Mouse (Mus musculus): Measurements from ENCODE around the gene Nmt1. TPM values are rescaled to one million over a fixed set of nuclear protein-coding genes. Genes with fewer than 3 reads are reported as not detected.

Gene Nmt1
- 32.1 and 36.6 TPM in 2 replicates for polyA plus RNA-seq (2015; fragmentation: Nextera tagmentation; extraction: Ambion mirVana)

DNA sequence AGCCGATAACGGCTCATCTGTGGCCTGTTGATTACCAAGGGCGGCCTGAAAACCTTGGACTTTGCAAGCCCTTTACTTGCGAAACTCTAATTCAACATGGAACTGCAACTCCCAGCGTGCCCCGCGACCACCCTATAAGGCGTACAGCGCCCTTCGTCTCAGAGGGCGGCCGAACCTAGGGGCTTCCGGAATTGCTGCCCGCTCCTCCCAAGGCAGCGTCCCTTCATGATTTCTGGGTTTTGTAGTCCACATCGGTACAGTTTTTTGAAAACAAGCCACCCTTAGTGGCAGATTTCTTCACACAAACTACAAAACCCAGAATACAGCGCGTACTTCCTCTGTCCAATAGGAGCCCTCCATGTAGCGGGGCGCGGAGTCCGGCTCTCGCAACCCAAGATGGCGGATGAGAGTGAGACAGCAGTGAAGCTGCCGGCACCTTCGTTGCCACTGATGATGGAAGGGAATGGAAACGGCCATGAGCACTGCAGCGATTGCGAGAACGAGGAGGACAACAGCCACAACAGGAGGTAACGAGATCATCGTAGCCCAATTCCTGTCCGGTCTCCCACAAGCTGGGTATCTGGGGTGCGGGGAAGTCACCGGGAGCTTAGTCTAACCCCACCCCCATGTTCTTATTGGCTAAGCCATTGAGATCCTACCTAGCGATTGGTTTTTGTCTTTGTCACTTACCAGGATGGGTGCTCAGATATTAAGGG, at the start of gene Nmt1, which contains the start of gene Dcakd:
Gene Nmt1, plus strand, starts transcription at position 15 of the 716 bp plus-strand sequence.
Gene Dcakd, minus strand, starts transcription at position 158 of the 716 bp plus-strand sequence.
- under 1% methylated on average over 36 of the region's 36 CpGs for WGBS (ENCODE audit: insufficient replicate concordance)

DNA sequence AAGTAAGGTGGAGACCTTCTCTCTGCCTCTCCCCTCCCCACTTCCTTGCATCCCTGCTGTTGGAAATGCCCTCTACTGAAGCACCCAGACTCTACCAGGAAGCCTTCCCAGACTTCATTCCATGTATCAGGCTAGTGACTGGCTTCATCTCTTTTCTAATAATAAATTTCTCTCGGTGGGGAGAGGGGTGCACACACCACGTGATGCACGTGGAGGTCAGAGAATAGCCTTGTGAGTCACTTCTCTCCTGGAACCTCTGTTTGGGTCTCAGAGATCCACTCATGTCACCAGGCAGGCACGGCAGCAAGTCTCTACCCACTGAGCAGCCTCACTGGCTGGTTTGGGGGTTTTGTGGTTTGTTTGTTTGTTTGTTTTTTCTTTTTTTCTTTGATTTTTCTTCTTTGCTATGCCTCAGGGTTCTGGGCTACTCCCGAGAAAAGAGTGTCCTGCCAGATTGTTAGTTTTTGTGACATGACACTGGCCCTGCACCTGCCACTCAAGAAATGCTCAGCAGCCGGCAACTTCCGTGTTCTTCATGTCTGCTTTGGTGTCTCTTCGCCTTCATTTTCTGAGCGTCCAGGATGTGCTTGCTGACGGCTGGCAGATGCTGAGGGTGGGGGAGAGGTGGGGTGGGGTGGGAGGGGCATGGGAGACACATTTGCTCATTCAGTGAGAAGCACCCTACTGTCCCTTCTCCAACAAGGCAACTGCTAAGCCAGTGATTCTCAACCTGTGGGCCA, 46.7 kb upstream of the Nmt1 start:
- Histone ChIP-seq H3K9ac (ENCODE audit: low read depth, low read length) (no peak overlapping the region), H3K27ac (ENCODE audit: low read length) (no peak overlapping the region), H3K27me3 (ENCODE audit: control insufficient read depth, insufficient read depth, low read depth, low read length) (no peaks in the 10 kb centered on the region), H3K4me1 (ENCODE audit: control insufficient read depth, low read depth, low read length) (no peaks in the 10 kb centered on the region), H3K4me2 (ENCODE audit: low read depth, low read length) (no peak overlapping the region), H3K9me3 (replicated peaks; ENCODE audit: control insufficient read depth, low read length) (no peaks in the 10 kb centered on the region), H3K4me3 (ENCODE audit: low read depth, low read length) (no peak overlapping the region), H3K36me3 (ENCODE audit: control insufficient read depth, insufficient read depth) (no peaks in the 10 kb centered on the region)
- ATAC-seq (ENCODE audit: low read depth) = no peak
- WGBS (ENCODE audit: insufficient replicate concordance) = 33% methylated on average over 10 of the region's 10 CpGs

More for the DNA sequence above, at the start of gene Nmt1, which contains the start of gene Dcakd:
- no peaks in the 10 kb centered on the region for H3K27me3 ChIP-seq (ENCODE audit: control insufficient read depth, insufficient read depth, low read depth, low read length)
- H3K4me1 ChIP-seq (ENCODE audit: control insufficient read depth, low read depth, low read length) = peaks cover 18% of the 10 kb centered on the region
- peaks cover 4% of the 10 kb centered on the region for H3K36me3 ChIP-seq (ENCODE audit: control insufficient read depth, insufficient read depth)
- peak within 1 kb of the TSS; percentile 83 for H3K4me3 ChIP-seq (ENCODE audit: low read depth, low read length)
- peak within 1 kb of the TSS; percentile 75 for H3K4me2 ChIP-seq (ENCODE audit: low read depth, low read length)
- no peaks in the 10 kb centered on the region for H3K9me3 ChIP-seq (replicated peaks; ENCODE audit: control insufficient read depth, low read length)
- H3K9ac ChIP-seq (ENCODE audit: low read depth, low read length) = peak within 1 kb of the TSS; percentile 83
- H3K27ac ChIP-seq (ENCODE audit: low read length) = peak within 1 kb of the TSS; percentile 92
- ATAC-seq (ENCODE audit: low read depth) = peak; percentile 95

DNA sequence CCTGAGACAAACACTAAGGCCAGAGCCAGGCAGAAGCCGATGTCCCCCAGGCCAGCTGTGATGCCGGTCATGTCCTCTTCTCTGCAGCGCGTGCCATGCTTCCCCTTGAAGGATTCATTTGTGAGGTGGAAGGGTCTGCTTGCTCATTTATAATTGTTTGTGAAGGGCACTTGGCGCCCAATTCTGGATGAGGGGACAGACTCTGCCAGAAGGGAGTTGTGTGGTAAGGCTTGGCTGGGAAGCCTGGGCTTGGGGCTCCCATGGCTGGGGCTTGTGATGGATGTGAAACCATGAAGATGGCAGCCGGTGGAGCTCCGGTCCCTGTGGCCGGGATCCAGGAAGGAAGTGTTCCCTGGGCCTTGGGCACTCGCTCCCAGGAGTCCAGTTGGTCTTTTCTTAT, 43.9 kb upstream of the Nmt1 start:
- ATAC-seq (ENCODE audit: low read depth) = no peak
- Histone ChIP-seq H3K4me3 (ENCODE audit: low read depth, low read length) (no peak overlapping the region), H3K9me3 (replicated peaks; ENCODE audit: control insufficient read depth, low read length) (no peaks in the 10 kb centered on the region), H3K36me3 (ENCODE audit: control insufficient read depth, insufficient read depth) (no peaks in the 10 kb centered on the region), H3K4me2 (ENCODE audit: low read depth, low read length) (no peak overlapping the region), H3K4me1 (ENCODE audit: control insufficient read depth, low read depth, low read length) (no peaks in the 10 kb centered on the region), H3K27ac (ENCODE audit: low read length) (no peak overlapping the region), H3K9ac (ENCODE audit: low read depth, low read length) (no peak overlapping the region), H3K27me3 (ENCODE audit: control insufficient read depth, insufficient read depth, low read depth, low read length) (peaks cover 10% of the 10 kb centered on the region)
- 70% methylated on average over 9 of the region's 9 CpGs for WGBS (ENCODE audit: insufficient replicate concordance)

DNA sequence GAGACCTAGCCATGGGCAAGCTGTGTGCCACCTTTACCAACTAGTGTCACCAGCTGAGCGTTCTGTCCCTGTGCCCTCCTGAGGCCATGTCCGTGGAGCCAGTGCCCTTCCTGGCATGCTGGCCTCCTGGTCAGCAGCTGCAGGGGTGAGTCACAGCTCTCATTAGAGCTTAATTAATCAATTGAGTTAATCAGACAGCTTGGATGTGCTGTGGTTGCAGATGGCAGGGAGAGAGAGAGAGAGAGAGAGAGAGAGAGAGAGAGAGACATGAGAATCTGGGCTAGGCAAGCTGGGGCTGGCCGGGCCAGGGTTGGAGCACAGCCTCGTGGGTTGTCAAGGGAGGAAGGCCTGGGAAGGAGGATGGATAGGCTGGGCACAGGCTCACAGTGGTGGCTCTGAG, 43.4 kb upstream of the Nmt1 start:
- 52% methylated on average over 4 of the region's 4 CpGs for WGBS (ENCODE audit: insufficient replicate concordance)
- H3K4me3 ChIP-seq (ENCODE audit: low read depth, low read length) = no peak overlapping the region
- H3K27ac ChIP-seq (ENCODE audit: low read length) = no peak overlapping the region
- H3K9me3 ChIP-seq (replicated peaks; ENCODE audit: control insufficient read depth, low read length) = no peaks in the 10 kb centered on the region
- no peaks in the 10 kb centered on the region for H3K36me3 ChIP-seq (ENCODE audit: control insufficient read depth, insufficient read depth)
- no peak for ATAC-seq (ENCODE audit: low read depth)
- no peak overlapping the region for H3K9ac ChIP-seq (ENCODE audit: low read depth, low read length)
- H3K4me2 ChIP-seq (ENCODE audit: low read depth, low read length) = no peak overlapping the region
- peaks cover 16% of the 10 kb centered on the region for H3K27me3 ChIP-seq (ENCODE audit: control insufficient read depth, insufficient read depth, low read depth, low read length)
- H3K4me1 ChIP-seq (ENCODE audit: control insufficient read depth, low read depth, low read length) = peaks cover under 1% of the 10 kb centered on the region; the same call in 1 of the 2 replicates

DNA sequence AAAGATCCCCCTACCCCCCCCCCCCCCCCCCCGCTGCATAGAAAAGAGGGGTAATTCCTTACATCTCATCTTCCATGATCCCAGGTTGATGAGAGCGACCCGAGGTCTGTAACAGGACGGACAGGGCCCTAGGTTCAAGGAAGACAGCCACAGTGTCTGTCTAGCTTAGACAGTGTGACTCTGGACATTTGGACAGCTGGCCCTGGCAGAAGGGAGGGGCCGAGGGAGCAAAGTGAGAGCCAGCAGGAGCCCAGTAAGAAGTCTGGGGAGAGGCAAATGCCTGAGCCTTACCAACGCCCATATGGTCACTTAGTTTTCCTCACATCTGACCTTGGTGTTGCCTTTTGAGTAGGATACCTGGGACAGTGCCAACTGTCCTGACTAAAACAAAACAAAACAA, 42.8 kb upstream of the Nmt1 start:
- no peak for ATAC-seq (ENCODE audit: low read depth)
- H3K4me3 ChIP-seq (ENCODE audit: low read depth, low read length) = no peak overlapping the region
- 64% methylated on average over 6 of the region's 6 CpGs for WGBS (ENCODE audit: insufficient replicate concordance)
- peaks cover 21% of the 10 kb centered on the region for H3K27me3 ChIP-seq (ENCODE audit: control insufficient read depth, insufficient read depth, low read depth, low read length)
- no peaks in the 10 kb centered on the region for H3K9me3 ChIP-seq (replicated peaks; ENCODE audit: control insufficient read depth, low read length)
- H3K4me1 ChIP-seq (ENCODE audit: control insufficient read depth, low read depth, low read length) = peaks cover 4% of the 10 kb centered on the region
- no peaks in the 10 kb centered on the region for H3K36me3 ChIP-seq (ENCODE audit: control insufficient read depth, insufficient read depth)
- H3K4me2 ChIP-seq (ENCODE audit: low read depth, low read length) = no peak overlapping the region
- H3K9ac ChIP-seq (ENCODE audit: low read depth, low read length) = no peak overlapping the region
- H3K27ac ChIP-seq (ENCODE audit: low read length) = no peak overlapping the region

DNA sequence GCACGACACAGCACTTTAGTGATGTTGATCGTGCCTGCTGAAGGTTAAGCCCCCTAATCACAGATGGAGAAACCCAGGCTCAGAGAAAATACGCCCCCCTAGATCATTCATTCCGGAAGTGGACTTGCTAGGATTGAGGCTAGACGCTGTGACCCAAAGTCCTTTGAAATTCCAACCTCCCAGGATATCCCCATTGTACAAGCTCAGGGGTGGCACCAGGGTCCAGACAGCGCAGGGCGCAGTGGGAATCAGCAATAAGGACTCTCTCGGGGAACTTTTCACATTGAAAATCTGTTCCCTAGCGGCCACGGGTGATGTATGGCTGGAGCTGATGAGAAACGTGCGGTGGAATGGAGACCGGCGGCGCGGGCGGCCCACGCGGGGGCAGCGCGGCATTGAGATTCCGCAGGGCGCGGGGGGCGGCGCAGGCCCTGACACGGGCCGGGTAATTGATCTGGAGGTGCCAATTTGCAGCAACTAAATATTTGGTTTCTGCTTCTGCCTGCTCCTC, 38.3 kb upstream of the Nmt1 start:
- H3K4me1 ChIP-seq (ENCODE audit: control insufficient read depth, low read depth, low read length) = peaks cover 4% of the 10 kb centered on the region
- H3K27me3 ChIP-seq (ENCODE audit: control insufficient read depth, insufficient read depth, low read depth, low read length) = peaks cover 45% of the 10 kb centered on the region
- peak overlapping the region; percentile 26 for H3K4me3 ChIP-seq (ENCODE audit: low read depth, low read length)
- no peaks in the 10 kb centered on the region for H3K36me3 ChIP-seq (ENCODE audit: control insufficient read depth, insufficient read depth)
- ATAC-seq (ENCODE audit: low read depth) = no peak
- peak overlapping the region; percentile 48 for H3K4me2 ChIP-seq (ENCODE audit: low read depth, low read length)
- H3K27ac ChIP-seq (ENCODE audit: low read length) = no peak overlapping the region
- H3K9ac ChIP-seq (ENCODE audit: low read depth, low read length) = no peak overlapping the region
- 9% methylated on average over 28 of the region's 28 CpGs for WGBS (ENCODE audit: insufficient replicate concordance)
- H3K9me3 ChIP-seq (replicated peaks; ENCODE audit: control insufficient read depth, low read length) = no peaks in the 10 kb centered on the region

DNA sequence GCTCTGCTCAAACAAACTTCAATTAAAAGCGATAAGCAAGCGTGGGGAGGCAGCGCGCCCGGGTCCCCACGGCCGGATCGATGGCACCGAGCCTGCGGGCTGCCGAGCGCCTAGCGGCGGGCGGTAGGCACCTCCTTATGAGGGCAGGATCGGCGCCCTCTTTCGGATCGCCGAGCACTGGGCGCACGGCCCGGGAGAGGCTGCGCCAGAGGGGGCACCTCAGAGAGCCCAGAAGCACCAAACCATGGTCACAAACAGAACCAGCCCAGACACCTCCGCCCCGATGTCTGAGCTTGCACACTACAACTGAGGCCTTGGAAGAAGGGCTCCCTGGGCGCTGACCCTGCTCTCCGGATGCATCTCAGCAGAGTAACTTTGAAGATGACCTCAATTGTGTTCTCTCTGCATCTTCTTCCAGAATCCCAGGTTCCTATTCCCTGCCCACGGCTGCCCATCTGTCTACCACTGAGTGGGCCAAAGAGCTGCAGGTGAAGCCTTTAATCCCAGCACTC, 37.8 kb upstream of the Nmt1 start:
- H3K4me1 ChIP-seq (ENCODE audit: control insufficient read depth, low read depth, low read length) = peaks cover 4% of the 10 kb centered on the region
- peaks cover 45% of the 10 kb centered on the region for H3K27me3 ChIP-seq (ENCODE audit: control insufficient read depth, insufficient read depth, low read depth, low read length)
- peak overlapping the region; percentile 48 for H3K4me2 ChIP-seq (ENCODE audit: low read depth, low read length)
- no peak overlapping the region for H3K27ac ChIP-seq (ENCODE audit: low read length)
- no peak overlapping the region for H3K9ac ChIP-seq (ENCODE audit: low read depth, low read length)
- ATAC-seq (ENCODE audit: low read depth) = no peak
- peak overlapping the region; percentile 26 for H3K4me3 ChIP-seq (ENCODE audit: low read depth, low read length)
- H3K9me3 ChIP-seq (replicated peaks; ENCODE audit: control insufficient read depth, low read length) = no peaks in the 10 kb centered on the region
- no peaks in the 10 kb centered on the region for H3K36me3 ChIP-seq (ENCODE audit: control insufficient read depth, insufficient read depth)
- WGBS (ENCODE audit: insufficient replicate concordance) = 3% methylated on average over 29 of the region's 29 CpGs

DNA sequence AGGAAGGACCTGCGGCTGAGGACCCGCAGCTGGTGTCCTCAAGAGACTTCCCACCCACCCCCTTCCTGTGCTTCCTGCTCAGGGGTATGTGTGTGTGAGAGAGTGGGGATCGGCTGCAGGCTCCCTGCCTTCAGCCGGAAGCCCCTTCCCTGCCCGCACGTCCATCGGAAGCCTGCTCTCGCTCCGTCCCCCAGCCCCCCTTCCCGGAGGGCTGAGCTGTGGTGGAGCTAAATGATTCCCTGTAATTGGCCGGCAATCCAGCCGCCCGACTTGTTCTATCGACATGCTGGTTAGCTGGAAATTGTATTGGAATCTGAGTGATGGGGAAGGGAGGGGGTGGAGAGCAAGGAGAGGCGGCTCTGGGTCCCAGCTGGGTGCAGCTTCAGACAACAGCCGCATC, 36.3 kb upstream of the Nmt1 start:
- Histone ChIP-seq H3K27ac (ENCODE audit: low read length) (no peak overlapping the region), H3K4me2 (ENCODE audit: low read depth, low read length) (no peak overlapping the region), H3K27me3 (ENCODE audit: control insufficient read depth, insufficient read depth, low read depth, low read length) (peaks cover 45% of the 10 kb centered on the region), H3K36me3 (ENCODE audit: control insufficient read depth, insufficient read depth) (peaks cover 2% of the 10 kb centered on the region; the same call in 1 of the 2 replicates), H3K4me1 (ENCODE audit: control insufficient read depth, low read depth, low read length) (peaks cover 4% of the 10 kb centered on the region), H3K9me3 (replicated peaks; ENCODE audit: control insufficient read depth, low read length) (no peaks in the 10 kb centered on the region), H3K9ac (ENCODE audit: low read depth, low read length) (no peak overlapping the region), H3K4me3 (ENCODE audit: low read depth, low read length) (no peak overlapping the region)
- 5% methylated on average over 16 of the region's 16 CpGs for WGBS (ENCODE audit: insufficient replicate concordance)
- ATAC-seq (ENCODE audit: low read depth) = no peak
